Mouse (Mus musculus): ENCODE measurements at regions not wholly inside any gene's neighbourhood (a gene's known extent, or its start where the extent isn't known, plus 50 kb on each side); places are given as distances from the start of the nearest gene placed in this dataset.

DNA sequence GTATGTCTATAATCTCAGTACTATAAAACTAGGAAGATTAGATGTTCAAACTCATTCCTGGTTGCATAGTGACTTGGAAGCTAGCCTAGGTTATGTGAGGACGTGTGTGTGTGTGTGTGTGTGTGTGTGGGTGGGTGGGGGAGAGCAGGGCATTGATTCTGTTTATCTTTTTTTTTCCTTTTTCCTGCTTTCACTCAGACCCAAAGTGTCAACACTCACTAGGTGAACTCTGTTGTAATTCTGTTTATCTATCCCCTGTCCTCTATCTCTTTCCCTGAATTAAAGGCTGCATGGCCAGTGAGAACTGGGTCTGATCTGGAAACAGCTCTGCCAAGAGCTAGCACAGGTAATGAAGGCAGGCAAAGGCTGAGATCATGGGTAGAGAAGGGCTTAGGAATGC is 50.9 kb upstream of the Tle3 start:
- Histone ChIP-seq H3K27ac (no peak overlapping the region), H3K4me1 (replicated peaks) (peaks cover 70% of the 10 kb centered on the region)

DNA sequence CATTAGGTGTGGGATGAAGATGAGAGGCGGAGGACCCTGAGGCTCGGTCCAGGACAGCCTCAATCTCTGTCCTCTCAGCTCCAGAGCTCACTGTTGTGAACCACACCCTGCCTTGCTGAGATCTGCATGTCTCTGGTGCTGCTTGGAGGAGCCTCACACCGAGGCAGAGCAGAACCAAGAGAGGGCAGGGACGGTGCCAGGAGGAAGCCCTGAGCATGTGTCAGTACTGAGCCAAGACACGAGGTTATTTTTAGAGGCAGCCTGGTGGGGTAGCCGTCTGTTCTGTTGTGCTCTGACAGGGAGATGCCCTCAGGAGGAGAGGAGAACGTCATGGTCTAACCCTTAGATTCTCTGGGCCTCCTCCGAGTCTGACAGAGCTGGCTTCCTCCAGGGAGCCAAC is 50.3 kb upstream of the Tle3 start:
- peaks cover 87% of the 10 kb centered on the region for H3K27me3 ChIP-seq (ENCODE audit: insufficient read depth, poor library complexity, severe bottlenecking)

More for the DNA sequence above, 50.9 kb upstream of the Tle3 start:
- Histone ChIP-seq H3K36me3 (no peaks in the 10 kb centered on the region), H3K27me3 (ENCODE audit: insufficient read depth, poor library complexity, severe bottlenecking) (peaks cover 82% of the 10 kb centered on the region), H3K9me3 (no peaks in the 10 kb centered on the region), H3K4me3 (no peak overlapping the region)
- DNase-seq (ENCODE audit: low spot score) = no peak
- WGBS = 65% methylated on average over 1 of the region's 1 CpGs

DNA sequence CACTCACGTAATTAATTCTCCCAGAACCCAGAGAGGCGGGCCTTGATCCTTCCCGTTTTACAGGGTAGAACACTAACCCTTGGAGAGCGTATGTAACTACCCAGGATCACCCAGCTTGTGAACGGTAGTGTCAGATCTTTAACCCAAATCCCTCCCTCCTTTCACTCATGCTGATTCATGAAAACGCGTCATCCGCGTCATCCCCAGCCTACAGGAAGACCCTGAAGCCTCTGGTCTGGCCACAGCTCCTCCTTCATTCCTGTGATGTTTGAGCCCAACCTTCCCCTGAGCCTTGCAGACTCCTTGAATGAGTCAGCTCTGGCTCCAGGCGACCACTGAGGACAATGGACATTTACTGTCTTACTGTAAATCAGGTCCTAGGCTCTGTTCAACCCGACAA is 49.8 kb upstream of the Tle3 start:
- 70% methylated on average over 11 of the region's 11 CpGs for WGBS
- Histone ChIP-seq H3K4me1 (replicated peaks) (peaks cover 68% of the 10 kb centered on the region), H3K4me3 (no peak overlapping the region), H3K36me3 (no peaks in the 10 kb centered on the region), H3K27me3 (ENCODE audit: insufficient read depth, poor library complexity, severe bottlenecking) (peaks cover 91% of the 10 kb centered on the region), H3K9me3 (no peaks in the 10 kb centered on the region), H3K27ac (no peak overlapping the region)
- no peak for DNase-seq (ENCODE audit: low spot score)

More for the DNA sequence above, 50.3 kb upstream of the Tle3 start:
- WGBS = 66% methylated on average over 8 of the region's 8 CpGs
- Histone ChIP-seq H3K36me3 (no peaks in the 10 kb centered on the region), H3K4me1 (replicated peaks) (peaks cover 70% of the 10 kb centered on the region), H3K9me3 (no peaks in the 10 kb centered on the region), H3K4me3 (no peak overlapping the region), H3K27ac (no peak overlapping the region)
- no peak for DNase-seq (ENCODE audit: low spot score)
